Mouse (Mus musculus): ENCODE data around the gene Hoxa6. TPM values are rescaled to one million over a fixed set of nuclear protein-coding genes. Genes with fewer than 3 reads are reported as not detected.

The Hoxa6 gene
- polyA plus RNA-seq, 1 experiment from 2014 or later, result not detected

DNA sequence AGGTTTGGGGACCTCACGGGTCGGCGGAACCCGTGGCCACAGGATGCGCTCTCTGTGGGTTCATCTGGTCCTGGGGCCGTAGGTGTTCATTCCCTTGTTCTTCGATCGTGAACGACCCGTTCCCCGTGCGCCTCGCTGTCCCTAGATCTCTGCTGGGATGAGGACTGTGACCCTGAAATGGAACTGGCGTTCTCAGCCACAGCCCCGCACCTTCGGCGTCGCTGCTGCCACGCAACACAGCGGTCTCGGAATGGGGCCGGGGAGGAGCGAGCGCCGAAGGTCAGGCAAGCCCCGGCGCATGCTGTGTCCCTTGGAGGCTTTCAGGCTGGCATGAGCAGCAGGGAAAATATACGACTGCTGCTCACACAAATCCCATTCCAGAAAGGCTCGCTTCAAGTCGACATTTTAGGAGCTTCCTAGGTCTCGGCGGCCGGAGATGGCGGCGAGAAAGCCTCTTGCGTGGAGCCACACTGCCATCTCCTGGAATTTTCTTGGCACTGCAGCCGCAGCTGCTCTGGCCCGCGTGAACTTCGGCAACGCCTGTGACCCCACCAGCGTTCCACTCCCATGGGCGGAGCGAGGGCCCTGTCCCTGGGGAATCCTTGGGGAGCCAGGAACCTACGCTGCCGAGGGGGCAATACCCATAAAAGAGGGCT is 12.9 kb upstream of the Hoxa6 start, which contains the start of gene Hoxa7:
Hoxa7 (minus strand) TSS at position 518 of the 656 bp plus-strand sequence.
- peaks cover 23% of the 10 kb centered on the region for H3K4me1 ChIP-seq
- no peaks in the 10 kb centered on the region for H3K36me3 ChIP-seq
- under 1% methylated on average over 46 of the region's 46 CpGs for WGBS
- peak within 1 kb of the TSS; percentile 49 for H3K4me3 ChIP-seq
- DNase-seq (ENCODE audit: low spot score), result peak; percentile 88
- H3K27me3 ChIP-seq (ENCODE audit: low read depth, poor library complexity, severe bottlenecking), result peaks cover 100% of the 10 kb centered on the region
- H3K9me3 ChIP-seq (replicated peaks), result no peaks in the 10 kb centered on the region
- H3K27ac ChIP-seq (replicated peaks), result no peak within 1 kb of the TSS

DNA sequence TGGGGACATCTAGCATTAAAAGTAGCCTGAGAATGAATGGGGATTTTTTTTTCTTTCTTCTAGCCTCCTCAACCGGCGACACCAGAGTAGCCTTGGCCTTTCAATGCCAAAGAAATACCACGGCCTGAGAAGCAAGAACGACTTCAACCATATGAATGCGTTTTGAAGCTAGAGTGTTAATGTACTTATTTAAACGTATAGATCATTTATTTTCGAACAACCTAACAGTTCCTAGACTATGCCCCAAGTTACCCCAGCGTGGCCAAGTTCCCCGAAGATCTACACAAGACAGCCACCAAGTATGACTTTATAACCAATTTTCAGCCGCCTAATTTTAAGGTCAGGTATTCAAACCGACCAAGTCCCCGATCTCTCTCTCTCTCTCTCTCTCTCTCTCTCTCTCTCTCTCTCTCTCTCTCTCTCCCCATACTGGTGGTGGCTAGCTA is 12.4 kb upstream of the Hoxa6 start:
- Histone ChIP-seq H3K4me3 (peak overlapping the region; percentile 49), H3K27ac (replicated peaks) (no peak overlapping the region), H3K9me3 (replicated peaks) (no peaks in the 10 kb centered on the region), H3K4me1 (peaks cover 23% of the 10 kb centered on the region), H3K36me3 (no peaks in the 10 kb centered on the region), H3K27me3 (ENCODE audit: low read depth, poor library complexity, severe bottlenecking) (peaks cover 100% of the 10 kb centered on the region)
- WGBS, result 7% methylated on average over 12 of the region's 12 CpGs
- DNase-seq (ENCODE audit: low spot score), result no peak

- 11% methylated on average over 32 of the region's 32 CpGs for WGBS
- H3K4me1 ChIP-seq, result peaks cover 23% of the 10 kb centered on the region
- no peak for DNase-seq (ENCODE audit: low spot score)
Observed at GRCm38 (mm10) chr6:52220003-52220864, 11.7 kb upstream of the Hoxa6 start.

GRCm38 (mm10) chr6:52219234-52219942 is 10.9 kb upstream of the Hoxa6 start:
- Histone ChIP-seq H3K4me1 (peaks cover 23% of the 10 kb centered on the region), H3K36me3 (no peaks in the 10 kb centered on the region), H3K9me3 (replicated peaks) (no peaks in the 10 kb centered on the region), H3K27ac (replicated peaks) (no peak overlapping the region), H3K27me3 (ENCODE audit: low read depth, poor library complexity, severe bottlenecking) (peaks cover 100% of the 10 kb centered on the region), H3K4me3 (no peak overlapping the region)
- 17% methylated on average over 9 of the region's 9 CpGs for WGBS
- no peak for DNase-seq (ENCODE audit: low spot score)

More at GRCm38 (mm10) chr6:52220003-52220864, 11.7 kb upstream of the Hoxa6 start:
- H3K36me3 ChIP-seq, result no peaks in the 10 kb centered on the region
- no peak overlapping the region for H3K4me3 ChIP-seq
- peaks cover 100% of the 10 kb centered on the region for H3K27me3 ChIP-seq (ENCODE audit: low read depth, poor library complexity, severe bottlenecking)
- no peaks in the 10 kb centered on the region for H3K9me3 ChIP-seq (replicated peaks)
- H3K27ac ChIP-seq (replicated peaks), result no peak overlapping the region

- 11% methylated on average over 14 of the region's 14 CpGs for WGBS
- no peaks in the 10 kb centered on the region for H3K9me3 ChIP-seq (replicated peaks)
- H3K27me3 ChIP-seq (ENCODE audit: low read depth, poor library complexity, severe bottlenecking), result peaks cover 100% of the 10 kb centered on the region
- H3K36me3 ChIP-seq, result no peaks in the 10 kb centered on the region
- no peak overlapping the region for H3K4me3 ChIP-seq
- H3K4me1 ChIP-seq, result peaks cover 23% of the 10 kb centered on the region
- DNase-seq (ENCODE audit: low spot score), result no peak
- no peak overlapping the region for H3K27ac ChIP-seq (replicated peaks)
Observed at GRCm38 (mm10) chr6:52218643-52219215, 10.2 kb upstream of the Hoxa6 start.

DNA sequence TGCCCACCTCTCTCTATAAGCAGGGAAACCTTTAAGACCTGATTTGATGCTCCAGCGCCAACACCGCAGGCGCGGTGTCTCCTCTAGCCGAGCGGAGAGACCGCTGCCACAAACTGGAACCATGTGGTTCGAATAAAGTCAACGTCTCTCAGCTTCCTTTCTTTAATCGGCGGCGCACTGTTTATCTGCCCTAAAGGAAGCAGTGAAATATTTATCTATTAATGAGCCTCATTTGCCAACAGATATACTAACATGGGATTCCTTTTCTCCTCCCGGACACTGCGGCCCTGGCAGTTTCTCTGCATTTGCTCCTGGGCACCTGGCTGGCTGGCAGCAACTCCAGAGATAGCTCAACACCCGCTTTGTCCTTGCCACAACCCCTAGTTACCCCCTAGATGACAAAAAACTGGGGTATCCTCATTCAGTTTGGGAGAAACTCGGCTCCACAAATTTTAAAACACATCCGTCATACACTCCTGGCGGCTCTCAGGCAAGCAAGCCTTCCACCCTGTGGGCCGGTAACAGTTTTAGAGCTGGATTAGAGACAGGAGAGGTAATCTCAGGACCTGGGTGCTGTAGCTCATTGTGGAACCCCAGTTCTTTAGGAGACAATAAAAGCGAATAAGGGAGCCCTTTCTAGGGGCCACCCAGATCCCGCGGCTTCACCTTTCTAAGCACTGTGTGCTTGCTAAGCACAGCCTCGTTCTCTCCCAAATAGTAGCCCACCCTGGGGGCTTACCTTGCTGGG is 9.5 kb upstream of the Hoxa6 start:
- no peak overlapping the region for H3K4me3 ChIP-seq

GRCm38 (mm10) chr6:52217459-52217768 is 8.9 kb upstream of the Hoxa6 start:
- Histone ChIP-seq H3K4me1 (peaks cover 23% of the 10 kb centered on the region), H3K27ac (replicated peaks) (no peak overlapping the region), H3K4me3 (peak overlapping the region; percentile 39), H3K27me3 (ENCODE audit: low read depth, poor library complexity, severe bottlenecking) (peaks cover 100% of the 10 kb centered on the region), H3K36me3 (no peaks in the 10 kb centered on the region), H3K9me3 (replicated peaks) (no peaks in the 10 kb centered on the region)
- DNase-seq (ENCODE audit: low spot score), result peak; percentile 77
- WGBS, result 0% methylated on average over 25 of the region's 25 CpGs

More for the DNA sequence above, 9.5 kb upstream of the Hoxa6 start:
- no peak for DNase-seq (ENCODE audit: low spot score)
- 4% methylated on average over 23 of the region's 23 CpGs for WGBS
- peaks cover 23% of the 10 kb centered on the region for H3K4me1 ChIP-seq
- H3K27me3 ChIP-seq (ENCODE audit: low read depth, poor library complexity, severe bottlenecking), result peaks cover 100% of the 10 kb centered on the region
- no peaks in the 10 kb centered on the region for H3K36me3 ChIP-seq
- H3K9me3 ChIP-seq (replicated peaks), result no peaks in the 10 kb centered on the region
- no peak overlapping the region for H3K27ac ChIP-seq (replicated peaks)

DNA sequence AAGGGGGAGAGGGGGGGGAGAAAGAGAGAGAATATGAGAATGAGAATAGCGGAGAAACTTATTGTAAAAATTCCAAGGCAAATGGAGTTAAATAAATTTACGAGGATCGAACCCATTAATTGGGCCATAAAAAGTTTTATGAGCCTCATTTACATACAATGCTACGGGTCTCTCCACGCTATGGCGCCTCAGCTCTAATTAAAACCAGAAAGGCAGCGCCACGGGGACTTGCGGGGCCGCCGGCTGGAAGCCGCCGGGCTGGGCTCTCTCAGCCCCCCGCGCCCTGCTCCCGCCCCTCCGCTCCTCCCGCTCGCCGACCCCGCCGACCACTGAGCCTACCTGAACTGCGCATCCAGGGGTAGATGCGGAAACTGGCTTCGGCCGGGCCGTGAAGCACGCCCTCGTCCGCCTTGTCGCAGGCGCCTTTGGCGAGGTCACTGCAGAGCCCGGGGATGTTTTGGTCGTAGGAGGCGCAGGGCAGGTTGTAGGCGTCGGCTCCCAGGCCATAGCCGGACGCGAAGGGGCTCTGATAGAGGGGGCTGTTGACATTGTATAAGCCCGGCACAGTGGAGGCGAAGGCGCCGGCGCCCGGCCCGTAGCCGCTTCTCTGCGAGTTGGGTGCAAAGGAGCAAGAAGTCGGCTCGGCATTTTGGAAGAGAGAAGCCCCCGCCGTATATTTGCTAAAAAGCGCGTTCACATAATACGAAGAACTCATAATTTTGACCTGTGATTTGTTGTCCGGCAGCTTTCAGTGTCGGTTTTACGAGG is 8.4 kb upstream of the Hoxa6 start:
- Histone ChIP-seq H3K27me3 (ENCODE audit: low read depth, poor library complexity, severe bottlenecking) (peaks cover 100% of the 10 kb centered on the region), H3K36me3 (no peaks in the 10 kb centered on the region), H3K27ac (replicated peaks) (no peak overlapping the region), H3K4me1 (peaks cover 21% of the 10 kb centered on the region), H3K9me3 (replicated peaks) (no peaks in the 10 kb centered on the region), H3K4me3 (peak overlapping the region; percentile 39)
- 4% methylated on average over 60 of the region's 60 CpGs for WGBS
- no peak for DNase-seq (ENCODE audit: low spot score)

GRCm38 (mm10) chr6:52215771-52216535 is 7.4 kb upstream of the Hoxa6 start:
- WGBS, result 2% methylated on average over 30 of the region's 30 CpGs
- H3K4me1 ChIP-seq, result peaks cover 17% of the 10 kb centered on the region
- no peak overlapping the region for H3K4me3 ChIP-seq
- no peaks in the 10 kb centered on the region for H3K9me3 ChIP-seq (replicated peaks)
- no peak for DNase-seq (ENCODE audit: low spot score)
- H3K36me3 ChIP-seq, result no peaks in the 10 kb centered on the region
- no peak overlapping the region for H3K27ac ChIP-seq (replicated peaks)
- H3K27me3 ChIP-seq (ENCODE audit: low read depth, poor library complexity, severe bottlenecking), result peaks cover 100% of the 10 kb centered on the region

DNA sequence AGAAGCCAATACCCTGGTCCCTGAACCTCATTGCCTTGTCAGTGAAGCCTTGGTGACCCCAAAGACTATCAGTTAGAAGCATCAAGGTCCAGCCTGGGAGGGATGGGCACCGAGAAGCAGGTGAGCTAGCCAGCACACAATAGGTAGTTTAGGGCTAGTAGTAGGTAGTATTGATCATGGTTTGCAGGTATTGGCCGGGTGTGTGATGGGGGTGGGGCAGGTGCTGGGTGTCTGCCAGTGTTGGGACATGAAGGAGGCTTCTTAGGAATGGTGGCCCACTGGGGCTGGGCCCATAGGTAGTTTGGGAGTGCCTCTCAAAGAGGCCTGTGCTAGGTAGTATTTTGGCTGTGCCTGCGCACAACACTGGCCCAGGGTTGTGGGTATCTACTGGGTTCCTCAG is 6.5 kb upstream of the Hoxa6 start:
- H3K4me3 ChIP-seq, result no peak overlapping the region
- 7% methylated on average over 3 of the region's 3 CpGs for WGBS
- H3K36me3 ChIP-seq, result no peaks in the 10 kb centered on the region
- H3K27me3 ChIP-seq (ENCODE audit: low read depth, poor library complexity, severe bottlenecking), result peaks cover 100% of the 10 kb centered on the region
- no peaks in the 10 kb centered on the region for H3K9me3 ChIP-seq (replicated peaks)
- peaks cover 17% of the 10 kb centered on the region for H3K4me1 ChIP-seq
- H3K27ac ChIP-seq (replicated peaks), result no peak overlapping the region
- DNase-seq (ENCODE audit: low spot score), result no peak

DNA sequence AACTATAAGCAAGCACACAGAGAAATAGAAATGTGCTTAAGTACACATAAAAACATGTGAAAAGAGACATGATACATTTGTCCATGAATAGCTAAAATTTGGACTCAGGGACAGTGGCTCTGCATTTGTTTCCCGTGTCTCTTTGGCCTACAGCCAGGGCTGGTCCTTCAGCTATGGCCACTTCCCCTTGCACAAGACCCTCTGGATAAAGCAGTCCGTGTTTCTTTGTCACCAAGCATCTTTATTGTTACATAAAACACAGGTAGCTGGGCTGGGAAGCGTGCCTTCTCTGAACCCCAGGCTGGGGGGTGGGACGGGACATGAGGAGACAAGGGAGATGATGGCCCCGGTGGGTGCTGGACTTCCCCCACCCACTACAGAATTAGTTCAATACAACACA is 5.7 kb upstream of the Hoxa6 start:
- WGBS, result 14% methylated on average over 5 of the region's 5 CpGs
- Histone ChIP-seq H3K4me3 (no peak overlapping the region), H3K36me3 (no peaks in the 10 kb centered on the region), H3K9me3 (replicated peaks) (no peaks in the 10 kb centered on the region), H3K27ac (replicated peaks) (no peak overlapping the region), H3K4me1 (peaks cover 17% of the 10 kb centered on the region), H3K27me3 (ENCODE audit: low read depth, poor library complexity, severe bottlenecking) (peaks cover 100% of the 10 kb centered on the region)
- DNase-seq (ENCODE audit: low spot score), result no peak

Measured in midbrain, embryonic 10.5 days (tissue).